Mouse (Mus musculus) embryonic facial prominence, embryonic 11.5 days (tissue): Measurements from ENCODE around the gene Gnaz. TPM values are rescaled to one million over a fixed set of nuclear protein-coding genes. Genes with fewer than 3 reads are reported as not detected.
A peak's percentile ranks its signal among the peaks of the same experiment; 100 is the strongest.

Experiments
- ATAC-seq: fragments of 200-750 bp; cut with Nextera tagmentation; replicated peaks from 2 replicates; pipeline ENCODE4 v1.8.0; 2017; ENCODE audit warnings: low read depth; ENCODE audit not compliant: insufficient number of reproducible peaks, low FRiP score, low TSS enrichment
- DNase-seq: peaks from one replicate; pipeline ENCODE4 v3.0.0-alpha.2; 2015; ENCODE audit warnings: low spot score
- H3K27ac ChIP-seq: fragments of 300-500 bp; sonication (generic); replicated peaks from 2 replicates; pipeline ENCODE4 v1.5.1; 2014; ENCODE audit warnings: mild to moderate bottlenecking, low read depth, low read length, control low read depth
- H3K27me3 ChIP-seq: fragments of 300-500 bp; sonication (generic); 2 replicates; pipeline ENCODE4 v1.6.1; 2014; ENCODE audit warnings: mild to moderate bottlenecking, low read length, moderate library complexity, mixed read lengths; ENCODE audit not compliant: control insufficient read depth, insufficient read depth
- H3K36me3 ChIP-seq: fragments of 300-500 bp; sonication (generic); replicated peaks from 2 replicates; pipeline ENCODE4 v1.6.1; 2014; ENCODE audit warnings: low read depth, mild to moderate bottlenecking, low read length, moderate library complexity, mixed read lengths; ENCODE audit not compliant: control insufficient read depth, insufficient read depth
- H3K4me1 ChIP-seq: fragments of 300-500 bp; sonication (generic); 2 replicates; pipeline ENCODE4 v1.6.1; 2014; ENCODE audit warnings: low read length, mixed read lengths; ENCODE audit not compliant: control insufficient read depth, insufficient read depth
- H3K4me2 ChIP-seq: fragments of 300-500 bp; sonication (generic); 2 replicates; pipeline ENCODE4 v1.6.1; 2014; ENCODE audit warnings: low read depth, mild to moderate bottlenecking, control low read depth, low read length, moderate library complexity
- H3K4me3 ChIP-seq: fragments of 300-500 bp; sonication (generic); 2 replicates; pipeline ENCODE4 v1.5.1; 2014; ENCODE audit warnings: low read depth, low read length, control low read depth
- H3K9ac ChIP-seq: fragments of 300-500 bp; sonication (generic); replicated peaks from 2 replicates; pipeline ENCODE4 v1.6.1; 2014; ENCODE audit warnings: mild to moderate bottlenecking, control low read depth, low read length
- H3K9me3 ChIP-seq: fragments of 300-500 bp; sonication (generic); replicated peaks from 2 replicates; pipeline ENCODE4 v1.6.1; 2016; ENCODE audit warnings: mild to moderate bottlenecking, low read length, inconsistent platforms, mixed read lengths; ENCODE audit not compliant: control insufficient read depth
- WGBS: fragments of 180-500 bp; shearing (Covaris S2); extraction: QIAGEN DNeasy Blood & Tissue Kit; methylation state at CpG from one replicate; pipeline ENCODE4 v1.1.7; 2014; 5-methylcytosine and 5-hydroxymethylcytosine counted together
- polyA plus RNA-seq: library from polyadenylated mRNA; unstranded; fragments of >200 nt; fragmentation: Nextera tagmentation; extraction: Ambion mirVana; gene quantifications from 2 replicates; pipeline ENCODE4 v1.2.1, GENCODE M21; 2014

Gnaz gene
- polyA plus RNA-seq, 1 experiment from 2014 or later = 4.7 TPM

DNA sequence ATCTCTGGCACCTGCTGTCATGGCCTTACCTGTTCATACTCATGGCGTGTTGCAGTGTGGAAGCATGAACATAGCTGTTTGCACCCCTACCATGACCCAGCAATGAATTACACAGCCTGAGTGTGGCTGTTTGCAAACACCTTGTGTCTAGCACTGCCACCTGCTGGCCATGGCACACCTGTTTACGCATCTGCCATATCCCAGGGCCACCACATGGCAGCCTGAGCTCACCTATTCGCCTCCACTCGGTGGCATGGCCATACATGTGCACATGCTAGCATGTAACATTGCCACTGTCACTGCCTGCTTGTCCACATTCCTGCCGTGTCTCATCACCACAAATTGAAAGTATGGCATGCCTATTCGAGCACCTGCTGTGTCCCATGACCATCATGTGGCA lies 37.4 kb upstream of the Gnaz start:
- no peaks in the 10 kb centered on the region for H3K36me3 ChIP-seq
- no peak overlapping the region for H3K4me2 ChIP-seq
- no peak for ATAC-seq
- H3K27me3 ChIP-seq = no peaks in the 10 kb centered on the region
- no peak overlapping the region for H3K27ac ChIP-seq
- H3K9ac ChIP-seq = no peak overlapping the region
- no peaks in the 10 kb centered on the region for H3K9me3 ChIP-seq
- H3K4me1 ChIP-seq = no peaks in the 10 kb centered on the region
- no peak overlapping the region for H3K4me3 ChIP-seq
- peak; percentile 22 for DNase-seq
- 72% methylated on average over 6 of the region's 6 CpGs for WGBS

DNA sequence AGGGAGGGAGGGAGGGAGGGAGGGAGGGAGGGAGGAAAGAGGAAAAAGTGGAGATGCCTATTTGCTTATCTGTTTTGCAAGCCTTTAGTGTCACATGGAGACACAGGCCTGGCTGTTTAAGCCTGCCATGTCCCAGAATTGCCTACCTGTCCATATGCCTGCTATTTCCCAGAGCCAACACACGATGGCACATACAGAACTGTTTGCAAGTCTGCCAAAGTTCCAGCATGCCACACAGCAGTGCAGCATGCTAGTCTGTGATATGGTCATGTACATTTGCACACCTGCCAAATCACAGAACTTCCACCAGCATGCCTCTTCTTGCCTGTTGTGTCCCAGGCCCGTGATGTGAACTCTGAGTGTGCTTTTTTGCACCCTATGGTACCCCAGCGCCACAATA lies 36.4 kb upstream of the Gnaz start:
- 84% methylated on average over 3 of the region's 3 CpGs for WGBS
- no peak overlapping the region for H3K4me3 ChIP-seq
- DNase-seq (no peak), ATAC-seq (no peak)
- H3K4me1 ChIP-seq = no peaks in the 10 kb centered on the region
- no peaks in the 10 kb centered on the region for H3K36me3 ChIP-seq
- H3K27ac ChIP-seq = no peak overlapping the region
- no peaks in the 10 kb centered on the region for H3K9me3 ChIP-seq
- H3K27me3 ChIP-seq = no peaks in the 10 kb centered on the region
- H3K9ac ChIP-seq = no peak overlapping the region
- H3K4me2 ChIP-seq = no peak overlapping the region

DNA sequence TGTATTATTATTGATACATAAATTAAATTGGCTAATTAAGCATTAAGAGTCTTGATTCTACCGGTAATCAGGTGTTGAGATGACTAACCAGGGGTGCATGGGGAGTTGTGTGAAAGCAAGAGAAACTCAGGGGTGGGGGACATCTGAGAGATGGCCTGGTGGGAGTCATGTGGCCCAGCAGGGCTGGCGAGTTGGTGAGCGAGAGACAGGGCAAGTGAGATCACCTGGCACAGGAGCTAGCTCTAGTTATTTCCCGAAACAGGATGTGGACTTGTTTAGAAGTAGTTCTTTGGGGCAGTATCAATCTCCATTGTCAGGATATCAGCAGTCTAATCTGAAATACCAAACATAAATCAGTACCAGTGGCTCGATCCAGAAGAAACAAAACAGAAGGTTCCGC lies 35.3 kb upstream of the Gnaz start:
- H3K36me3 ChIP-seq = no peaks in the 10 kb centered on the region
- no peak overlapping the region for H3K4me3 ChIP-seq
- no peaks in the 10 kb centered on the region for H3K4me1 ChIP-seq
- no peak overlapping the region for H3K4me2 ChIP-seq
- WGBS = 81% methylated on average over 6 of the region's 6 CpGs
- ATAC-seq = no peak
- no peaks in the 10 kb centered on the region for H3K9me3 ChIP-seq
- no peaks in the 10 kb centered on the region for H3K27me3 ChIP-seq
- H3K27ac ChIP-seq = no peak overlapping the region
- no peak for DNase-seq
- no peak overlapping the region for H3K9ac ChIP-seq

DNA sequence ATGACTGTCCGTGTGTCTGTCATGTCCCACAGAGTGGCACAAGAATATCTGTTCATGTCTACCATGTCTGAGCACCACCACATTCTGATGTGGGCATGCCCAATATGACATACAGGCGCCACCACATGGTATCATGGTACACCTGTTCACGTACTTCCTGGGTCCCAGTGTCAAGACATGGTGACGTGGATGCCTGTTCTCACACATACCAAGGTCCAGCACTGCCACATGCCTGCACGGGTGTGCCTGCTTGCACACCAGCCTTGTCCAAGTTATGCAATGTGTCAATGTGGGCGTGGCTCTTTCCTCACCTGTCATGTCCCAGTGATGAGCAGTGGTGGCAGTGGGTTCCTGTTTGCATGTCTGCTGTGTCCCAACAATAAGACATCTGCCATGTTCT lies 34.5 kb upstream of the Gnaz start:
- ATAC-seq (no peak), DNase-seq (no peak)
- H3K36me3 ChIP-seq = no peaks in the 10 kb centered on the region
- no peaks in the 10 kb centered on the region for H3K9me3 ChIP-seq
- H3K4me1 ChIP-seq = no peaks in the 10 kb centered on the region
- H3K27ac ChIP-seq = no peak overlapping the region
- no peak overlapping the region for H3K9ac ChIP-seq
- WGBS = 81% methylated on average over 6 of the region's 6 CpGs
- H3K4me3 ChIP-seq = no peak overlapping the region
- no peaks in the 10 kb centered on the region for H3K27me3 ChIP-seq
- no peak overlapping the region for H3K4me2 ChIP-seq

DNA sequence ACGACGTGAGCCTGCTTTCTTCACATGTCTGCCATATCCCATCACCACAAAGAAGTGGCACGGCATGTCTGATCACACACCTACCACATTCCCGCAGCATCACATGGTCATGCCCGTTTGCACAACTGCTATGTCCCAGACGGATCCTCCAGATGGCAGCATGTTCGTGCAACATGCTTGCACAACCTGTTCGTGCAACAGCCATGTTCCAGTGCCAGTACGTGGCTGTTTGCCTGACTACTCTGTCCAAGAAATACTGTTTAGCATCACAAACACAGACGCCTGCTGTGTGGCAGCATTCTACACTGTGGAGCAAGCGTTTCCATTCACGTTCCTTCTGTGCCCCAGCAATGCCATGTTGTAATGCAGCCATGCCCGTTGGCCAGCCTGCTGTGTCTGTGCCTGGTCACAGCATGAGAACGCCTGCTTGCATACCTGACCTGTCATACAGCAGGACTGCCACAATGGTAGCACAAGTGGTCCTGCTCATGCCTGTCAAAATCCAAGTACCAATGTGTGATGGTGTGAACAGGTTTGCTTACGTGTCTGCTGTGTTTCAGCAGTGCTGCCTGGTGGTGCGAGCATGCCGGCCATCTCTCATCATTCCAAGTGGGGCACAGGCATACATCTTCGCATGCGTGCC lies 33.3 kb upstream of the Gnaz start:
- no peaks in the 10 kb centered on the region for H3K36me3 ChIP-seq
- ATAC-seq (no peak), DNase-seq (no peak)
- H3K27me3 ChIP-seq = no peaks in the 10 kb centered on the region
- no peaks in the 10 kb centered on the region for H3K4me1 ChIP-seq
- H3K9ac ChIP-seq = no peak overlapping the region
- H3K4me3 ChIP-seq = no peak overlapping the region
- WGBS = 88% methylated on average over 19 of the region's 19 CpGs
- H3K27ac ChIP-seq = no peak overlapping the region
- H3K9me3 ChIP-seq = no peaks in the 10 kb centered on the region
- H3K4me2 ChIP-seq = no peak overlapping the region

DNA sequence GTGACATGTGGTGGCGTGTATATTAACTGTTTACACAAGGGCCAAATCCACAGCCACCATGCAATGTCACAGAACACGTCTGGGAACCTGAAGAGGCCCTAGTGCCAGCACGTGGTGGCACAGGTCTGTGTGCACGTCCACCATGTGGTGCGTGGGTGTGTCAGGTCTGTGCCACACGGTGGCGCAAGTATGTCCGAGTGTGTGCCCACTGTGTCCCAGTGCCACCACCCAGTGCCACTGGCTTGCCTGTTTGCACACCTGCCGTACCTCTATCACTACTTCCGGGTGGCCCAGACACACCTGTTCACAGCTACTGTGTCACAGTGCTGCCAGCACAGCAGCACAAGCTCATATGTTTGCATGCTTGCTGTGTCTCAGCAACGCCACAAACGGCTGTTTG lies 32.5 kb upstream of the Gnaz start:
- DNase-seq (no peak), ATAC-seq (no peak)
- Histone ChIP-seq H3K9ac (no peak overlapping the region), H3K4me2 (no peak overlapping the region), H3K4me1 (no peaks in the 10 kb centered on the region), H3K27me3 (no peaks in the 10 kb centered on the region), H3K4me3 (no peak overlapping the region), H3K27ac (no peak overlapping the region), H3K36me3 (no peaks in the 10 kb centered on the region), H3K9me3 (no peaks in the 10 kb centered on the region)
- 83% methylated on average over 12 of the region's 12 CpGs for WGBS

DNA sequence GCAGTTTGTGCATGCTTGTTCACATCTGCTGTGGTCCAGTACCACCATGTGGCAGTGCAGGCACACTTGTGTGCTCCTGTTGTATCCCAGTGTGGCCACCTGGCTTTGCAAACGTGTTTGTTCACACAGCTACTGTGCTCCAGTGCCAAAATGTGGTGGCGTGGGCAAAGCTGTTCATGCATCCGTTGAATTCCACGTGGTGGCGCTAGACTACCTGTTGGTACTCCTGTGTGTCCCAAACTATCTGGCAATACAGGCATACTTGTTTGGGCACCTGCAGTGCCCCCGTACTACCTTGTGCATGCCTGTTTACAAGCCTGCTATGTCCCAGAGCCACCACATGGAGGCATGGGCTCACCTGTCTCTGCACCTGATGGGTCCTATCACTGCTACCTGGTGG lies 32.0 kb upstream of the Gnaz start:
- no peaks in the 10 kb centered on the region for H3K27me3 ChIP-seq
- H3K4me3 ChIP-seq = no peak overlapping the region
- no peak overlapping the region for H3K4me2 ChIP-seq
- no peaks in the 10 kb centered on the region for H3K36me3 ChIP-seq
- H3K9me3 ChIP-seq = no peaks in the 10 kb centered on the region
- 34% methylated on average over 6 of the region's 6 CpGs for WGBS
- ATAC-seq = no peak
- no peaks in the 10 kb centered on the region for H3K4me1 ChIP-seq
- peak; percentile 38 for DNase-seq
- no peak overlapping the region for H3K27ac ChIP-seq
- no peak overlapping the region for H3K9ac ChIP-seq

DNA sequence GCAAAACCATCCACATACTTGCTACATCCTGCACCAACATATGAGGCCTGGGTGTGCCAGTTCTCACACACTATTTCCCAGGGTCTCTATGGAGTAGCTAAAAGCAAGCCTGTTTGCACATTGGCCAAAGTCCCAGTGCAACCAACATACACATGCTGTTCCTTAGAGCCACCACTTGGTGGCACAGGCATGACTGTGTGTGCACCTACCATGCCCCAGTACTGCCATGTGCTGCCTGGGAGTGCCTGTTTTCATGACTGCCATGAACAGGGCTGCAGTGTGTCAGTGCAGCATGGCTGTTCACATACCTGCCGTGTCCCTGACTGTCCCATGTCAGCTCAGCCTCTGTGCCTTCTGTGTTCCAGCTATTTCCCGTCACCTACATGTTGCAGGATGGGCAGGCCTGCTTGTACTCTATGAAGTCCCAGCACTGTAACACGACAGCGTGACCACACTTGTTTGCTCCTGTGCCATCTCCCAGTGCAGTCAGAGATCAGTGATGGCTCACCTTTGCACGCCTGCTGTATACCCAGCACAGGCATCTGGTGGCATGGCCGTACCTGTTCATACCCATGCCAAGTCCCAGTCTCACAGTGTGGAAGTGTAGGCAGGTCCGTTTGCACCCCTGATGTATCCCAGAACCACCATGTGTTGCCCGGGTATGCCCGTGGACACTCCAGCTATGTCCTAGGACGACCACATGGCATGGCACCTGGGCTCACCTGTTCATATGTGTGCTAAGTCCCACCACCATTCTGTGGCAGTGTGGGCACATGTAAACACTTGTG lies 29.8 kb upstream of the Gnaz start:
- WGBS = 76% methylated on average over 10 of the region's 10 CpGs
- DNase-seq (peak; percentile 58), ATAC-seq (0 out of 2 replicates have a peak, but pooled peaks have one; percentile 40)
- no peak overlapping the region for H3K4me2 ChIP-seq
- H3K27ac ChIP-seq = no peak overlapping the region
- no peaks in the 10 kb centered on the region for H3K27me3 ChIP-seq
- no peaks in the 10 kb centered on the region for H3K9me3 ChIP-seq
- no peak overlapping the region for H3K9ac ChIP-seq
- H3K4me1 ChIP-seq = no peaks in the 10 kb centered on the region
- H3K4me3 ChIP-seq = no peak overlapping the region
- H3K36me3 ChIP-seq = no peaks in the 10 kb centered on the region
